Mouse (Mus musculus) T-helper 17 cell (primary cell): Measurements from ENCODE around the gene Usp35.

Experiments
- in situ Hi-C, 2 experiments: fragments of 300-600 bp; cut with MboI, MseI; formaldehyde crosslinking; loops; 1 replicate in 1 of 2; 2 replicates in 1 of 2; pipeline ENCODE4 v1.15.1; 2025; ENCODE audit warnings: high pct_unique_total_duplicates in 2 of 2

The Usp35 gene

DNA sequence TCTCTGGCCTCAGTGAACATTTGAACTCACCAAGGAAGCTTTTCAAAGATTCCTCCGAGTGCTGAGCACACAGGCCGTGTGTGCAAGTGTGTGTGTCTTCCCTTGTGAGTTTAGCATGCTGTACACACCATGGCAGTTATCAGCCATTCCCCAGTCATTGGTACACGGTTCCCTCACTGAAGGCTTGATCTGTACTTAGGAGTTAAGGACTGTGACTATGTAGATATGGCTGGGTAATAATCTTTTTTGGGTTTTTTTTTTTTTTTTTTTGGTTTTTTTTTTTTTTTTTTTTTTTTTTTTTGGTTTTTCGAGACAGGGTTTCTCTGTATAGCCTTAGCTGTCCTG is 15.0 kb upstream of the Usp35 start:
- in situ Hi-C loops: no loop called here

DNA sequence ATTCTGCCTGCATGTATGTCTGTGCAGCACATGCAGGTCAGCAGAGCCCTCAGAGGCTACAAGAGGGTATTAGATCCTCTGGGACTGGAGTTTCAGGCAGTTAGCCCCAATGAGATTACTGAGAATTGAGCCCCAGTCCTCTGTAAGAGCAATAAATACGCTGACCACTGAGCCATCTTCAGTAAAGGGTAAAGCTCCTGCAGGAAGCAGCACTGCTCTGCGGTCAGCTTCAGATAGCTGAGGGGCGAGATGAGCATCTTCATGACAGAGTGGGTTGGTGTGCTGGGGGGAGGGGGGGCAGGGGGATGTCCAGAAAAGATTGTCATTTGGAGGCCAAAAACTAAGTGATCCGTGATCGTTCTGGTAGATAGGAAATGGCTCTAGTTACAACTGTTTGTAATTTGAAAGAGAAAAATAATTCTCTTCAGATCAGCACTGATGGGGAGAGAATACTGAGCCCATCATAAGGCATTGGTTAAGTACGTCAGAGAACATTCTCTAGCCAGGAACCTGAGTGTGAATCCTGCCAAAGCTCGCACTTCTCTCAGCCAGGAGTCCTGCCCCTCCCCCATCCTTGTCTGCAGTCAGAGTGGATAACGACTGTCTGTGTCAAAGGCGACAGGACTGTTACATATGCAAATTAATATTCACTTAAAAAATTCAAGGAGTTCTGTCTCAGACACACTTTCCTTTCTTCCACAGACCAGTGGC is 14.4 kb upstream of the Usp35 start:
- in situ Hi-C loops: no loop called here

DNA sequence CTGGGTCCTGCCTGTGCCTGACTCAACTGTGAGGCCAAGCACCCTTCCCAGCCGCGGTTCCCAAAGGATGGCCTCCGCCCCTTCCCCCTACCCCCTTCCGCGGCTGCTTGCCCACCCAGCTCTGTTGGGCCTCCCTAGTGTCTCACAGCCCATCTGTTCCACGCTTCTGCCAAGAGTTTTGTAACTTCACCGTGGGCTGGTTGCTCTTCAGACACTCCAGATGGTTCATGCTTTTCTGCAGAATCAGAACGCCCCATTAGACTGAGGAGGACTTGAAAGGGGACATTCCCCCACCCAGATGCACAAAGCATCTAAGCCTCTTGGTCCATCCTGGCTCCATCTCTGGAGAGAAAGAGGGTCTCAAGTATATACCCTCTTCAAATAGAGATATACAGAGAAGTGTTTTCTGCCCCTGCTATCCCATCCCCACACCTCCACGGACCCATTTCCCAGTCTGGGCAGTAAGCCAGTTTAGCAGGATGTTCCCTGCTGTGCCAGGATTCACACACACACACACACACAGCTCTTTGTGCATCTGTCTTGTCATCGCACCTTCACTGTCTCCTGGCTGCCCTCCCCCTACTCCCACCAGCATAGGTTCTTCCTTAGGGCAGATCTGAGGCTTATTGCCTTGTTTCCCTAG is 13.5 kb upstream of the Usp35 start:
- in situ Hi-C loops: no loop called here

DNA sequence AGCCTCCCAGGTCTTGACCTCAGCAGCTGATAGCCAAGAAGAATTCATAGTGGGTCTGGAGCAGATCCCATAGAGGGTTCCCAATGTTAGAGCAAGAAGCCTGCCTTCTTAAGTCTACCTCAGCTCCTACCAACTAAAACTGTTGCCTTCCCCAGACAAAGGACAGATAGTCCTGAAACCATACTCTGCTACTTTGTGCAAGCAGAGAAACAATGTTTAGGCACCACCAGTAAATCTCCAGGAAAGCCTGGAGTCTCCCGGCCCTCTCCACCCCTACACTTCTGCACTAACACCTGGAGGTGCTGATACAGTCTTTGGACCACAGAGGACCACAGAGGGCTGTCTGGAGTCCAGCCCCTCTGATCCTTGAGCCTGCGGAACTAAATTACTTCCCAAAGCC is 12.8 kb upstream of the Usp35 start:
- in situ Hi-C loops: no loop called here

DNA sequence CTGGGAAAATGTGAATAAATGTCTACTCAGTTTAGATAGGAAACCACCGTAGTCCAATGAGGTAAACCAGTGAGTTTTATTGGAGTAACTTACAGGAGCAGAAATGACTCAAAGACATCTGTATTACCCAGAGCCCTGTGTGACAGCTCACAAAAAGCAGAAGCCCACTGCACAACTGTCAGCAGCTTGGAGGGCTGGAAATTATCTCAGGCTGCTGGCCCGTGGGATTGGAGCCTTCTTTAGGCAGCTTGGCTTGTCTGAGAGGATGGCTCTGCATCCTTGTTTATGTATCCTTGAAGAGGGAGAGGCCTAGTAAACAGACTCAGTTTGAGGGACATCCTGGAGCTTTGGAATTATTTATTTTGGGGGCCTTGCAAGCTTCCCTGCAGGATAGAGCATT is 11.1 kb upstream of the Usp35 start:
- in situ Hi-C loops: no loop called here

DNA sequence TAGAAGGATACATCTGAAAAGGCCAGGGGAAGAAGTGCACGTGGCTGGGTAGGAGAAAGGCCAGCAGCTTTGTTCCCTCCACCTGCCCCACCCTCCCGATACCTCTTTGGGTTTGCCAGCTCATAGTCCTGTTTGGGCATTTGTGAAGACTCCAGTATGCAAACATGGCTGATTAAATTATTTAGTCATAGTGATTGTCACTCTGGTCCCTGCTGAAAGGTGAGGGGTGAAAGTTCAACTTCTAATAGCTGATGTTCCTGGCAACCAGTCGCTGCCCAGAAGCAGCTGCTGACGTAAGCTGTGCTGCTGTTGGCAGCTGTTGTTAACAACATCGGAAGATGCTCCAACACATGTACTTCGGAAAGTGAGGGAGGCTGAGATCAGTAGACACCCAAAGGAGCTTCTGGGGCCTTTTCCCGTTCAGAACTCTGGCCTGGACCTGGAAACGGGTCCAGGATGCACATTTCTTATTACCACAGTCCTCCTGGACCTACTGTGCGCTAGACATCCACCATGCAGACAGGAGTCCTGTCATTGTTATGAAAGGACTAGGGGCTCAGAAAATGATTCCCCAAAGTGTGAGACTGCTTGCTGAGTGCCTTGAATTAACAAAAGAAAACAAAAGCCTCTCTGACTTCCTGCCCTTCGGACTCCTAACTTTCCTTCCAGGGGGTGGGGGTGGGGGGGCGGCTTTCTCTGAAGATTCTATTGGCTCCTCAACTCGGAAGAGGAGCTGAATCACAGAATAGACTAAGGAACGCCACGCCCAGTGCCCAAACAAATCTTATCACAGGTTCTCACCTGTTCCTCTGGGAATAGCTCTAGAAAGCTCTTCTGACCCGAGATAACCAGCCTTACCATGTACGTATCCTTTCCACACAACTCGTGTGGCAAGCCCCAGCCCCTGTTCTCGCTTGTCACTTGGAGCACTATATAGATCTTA is 9.4 kb upstream of the Usp35 start:
- in situ Hi-C loops: no loop called here

DNA sequence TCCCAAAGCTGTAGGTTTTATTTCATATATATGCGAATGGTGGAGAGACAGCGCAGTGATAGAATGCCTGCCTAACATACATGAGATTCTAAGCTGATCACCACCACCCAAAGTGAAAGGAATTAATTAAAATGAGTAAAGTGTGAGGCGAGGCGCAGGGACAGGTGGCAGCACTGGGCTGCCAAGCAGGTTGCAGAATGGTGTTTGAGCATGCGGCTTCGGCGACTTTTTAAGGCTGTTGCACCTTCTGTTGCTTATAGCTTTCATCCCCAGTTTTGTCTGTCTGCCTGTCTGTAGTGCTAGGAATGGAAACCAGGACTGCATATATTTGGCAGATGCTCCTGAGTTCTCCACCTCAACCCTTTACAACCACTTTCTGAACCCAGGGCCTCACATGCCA is 7.8 kb upstream of the Usp35 start:
- in situ Hi-C loops: no loop called here

DNA sequence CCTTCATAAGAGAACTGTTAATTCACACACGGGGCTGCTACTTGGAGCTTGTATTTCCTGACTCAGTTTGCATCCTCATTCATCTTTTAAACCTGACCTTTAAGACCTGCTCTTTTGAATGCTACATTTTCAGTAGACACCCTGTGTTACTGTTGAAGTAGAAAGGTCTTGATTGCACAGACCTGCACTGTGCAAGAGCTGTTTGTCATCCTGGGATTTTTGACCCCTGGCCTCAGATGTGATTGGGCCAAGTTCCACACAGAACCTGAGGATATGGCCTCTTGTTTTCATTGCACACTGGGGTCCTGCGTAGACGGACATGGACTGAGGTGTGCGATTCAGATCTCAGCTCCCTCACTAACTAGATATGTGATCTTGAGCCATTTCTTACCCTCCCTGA is 6.8 kb upstream of the Usp35 start:
- in situ Hi-C loops: no loop called here

DNA sequence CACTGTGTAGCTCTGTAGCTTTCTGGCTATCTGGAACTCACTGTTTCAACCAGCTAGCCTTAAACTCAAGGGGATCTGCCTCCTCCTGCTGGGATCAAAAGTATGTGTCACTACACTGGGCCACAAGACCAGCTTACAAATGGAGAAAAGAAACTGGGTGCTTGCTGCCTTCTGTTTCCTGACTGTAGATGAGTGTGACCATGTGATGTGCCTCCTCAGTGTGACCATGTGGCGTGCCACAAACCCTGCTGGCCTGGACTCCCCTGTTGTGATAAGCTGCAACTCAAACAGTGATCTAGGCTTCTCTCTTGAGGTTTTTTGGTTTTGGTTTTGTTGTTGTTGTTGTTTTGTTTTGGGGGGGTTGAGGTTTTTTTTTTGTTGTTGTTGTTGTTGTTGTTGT is 4.9 kb upstream of the Usp35 start:
- in situ Hi-C loops: no loop called here

DNA sequence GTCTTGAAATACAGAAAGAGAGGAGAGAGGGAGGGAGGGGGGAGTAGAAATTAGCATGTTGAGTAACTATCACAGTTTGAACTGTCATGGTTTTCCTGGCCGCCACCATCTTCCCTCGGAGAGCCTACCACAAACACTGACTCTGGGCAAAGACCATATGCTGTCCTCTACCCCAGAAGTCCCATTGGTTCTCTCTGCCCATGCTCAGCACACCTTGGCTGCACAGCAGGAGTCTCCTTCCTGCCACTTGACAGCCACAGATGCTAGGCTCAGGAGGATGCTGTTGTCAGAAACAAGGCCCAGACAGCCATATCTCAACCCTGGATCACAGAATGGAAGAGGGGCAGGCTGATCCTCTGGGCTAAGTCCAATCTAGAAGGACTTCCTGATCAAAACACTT is 2.6 kb upstream of the Usp35 start:
- in situ Hi-C loops: loop anchor here in 1 of 2 experiments (5.0 kb wide), 1 partner anchor 33 kb away; no protein-coding TSS in a partner anchor

DNA sequence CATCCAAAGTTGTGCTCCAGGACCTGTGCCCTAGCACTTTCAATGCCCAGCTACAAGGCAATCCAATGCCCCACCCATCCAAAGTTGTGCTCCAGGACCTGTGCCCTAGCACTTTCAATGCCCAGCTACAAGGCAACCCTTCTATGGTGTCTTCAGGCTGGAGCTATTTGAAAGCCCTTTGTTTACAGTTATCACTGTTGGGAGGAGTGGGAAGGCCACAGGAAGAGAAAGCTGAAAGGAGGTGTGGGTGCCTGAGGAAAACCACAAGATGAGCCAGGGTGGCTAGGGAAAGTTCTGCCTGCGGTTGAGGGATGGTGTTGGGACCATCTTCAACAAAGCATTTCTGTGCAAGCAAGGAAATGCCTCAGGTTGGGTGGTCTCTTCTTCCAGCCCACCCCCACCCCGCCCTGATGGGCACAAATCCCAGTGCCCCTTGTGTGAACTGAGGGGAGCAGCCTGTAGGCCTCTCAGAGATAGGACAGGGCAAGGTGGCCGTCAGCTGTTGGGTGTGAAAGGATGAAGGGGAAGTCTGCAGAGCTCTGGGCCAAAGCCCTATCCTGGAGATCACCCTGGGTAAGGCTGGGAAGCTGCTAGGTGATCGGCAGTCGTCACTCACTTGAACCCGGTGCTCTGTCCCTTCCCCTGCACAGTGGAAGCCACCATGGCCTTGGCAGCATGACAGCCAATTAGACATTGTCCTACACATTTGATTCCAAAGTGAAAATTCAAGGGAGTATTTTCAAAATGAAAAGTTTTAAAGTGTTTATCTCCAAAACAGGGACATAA is 1.5 kb upstream of the Usp35 start:
- in situ Hi-C loops: loop anchor here in 1 of 2 experiments (5.0 kb wide), 1 partner anchor 34 kb away; no protein-coding TSS in a partner anchor

DNA sequence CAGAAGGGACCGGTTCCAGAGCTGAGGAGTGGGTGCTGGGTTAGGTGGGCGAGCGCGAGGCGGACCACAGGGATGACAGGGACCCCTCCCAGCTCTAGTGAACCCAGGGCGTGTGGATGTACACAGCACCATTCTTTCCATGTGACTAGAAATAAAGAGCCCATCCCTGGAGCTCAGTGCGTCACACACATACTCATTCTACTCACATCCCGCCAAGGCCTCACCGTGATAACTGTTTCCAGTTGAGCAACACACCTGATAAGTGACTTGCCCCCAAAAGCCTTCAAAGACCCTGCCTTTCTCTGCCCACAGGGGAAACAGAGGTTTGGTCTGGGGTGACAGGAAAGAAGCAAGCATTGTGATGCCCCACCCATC is 834 bp upstream of the Usp35 start:
- in situ Hi-C loops: loop anchor here in 1 of 2 experiments (5.0 kb wide), 1 partner anchor 35 kb away; no protein-coding TSS in a partner anchor

DNA sequence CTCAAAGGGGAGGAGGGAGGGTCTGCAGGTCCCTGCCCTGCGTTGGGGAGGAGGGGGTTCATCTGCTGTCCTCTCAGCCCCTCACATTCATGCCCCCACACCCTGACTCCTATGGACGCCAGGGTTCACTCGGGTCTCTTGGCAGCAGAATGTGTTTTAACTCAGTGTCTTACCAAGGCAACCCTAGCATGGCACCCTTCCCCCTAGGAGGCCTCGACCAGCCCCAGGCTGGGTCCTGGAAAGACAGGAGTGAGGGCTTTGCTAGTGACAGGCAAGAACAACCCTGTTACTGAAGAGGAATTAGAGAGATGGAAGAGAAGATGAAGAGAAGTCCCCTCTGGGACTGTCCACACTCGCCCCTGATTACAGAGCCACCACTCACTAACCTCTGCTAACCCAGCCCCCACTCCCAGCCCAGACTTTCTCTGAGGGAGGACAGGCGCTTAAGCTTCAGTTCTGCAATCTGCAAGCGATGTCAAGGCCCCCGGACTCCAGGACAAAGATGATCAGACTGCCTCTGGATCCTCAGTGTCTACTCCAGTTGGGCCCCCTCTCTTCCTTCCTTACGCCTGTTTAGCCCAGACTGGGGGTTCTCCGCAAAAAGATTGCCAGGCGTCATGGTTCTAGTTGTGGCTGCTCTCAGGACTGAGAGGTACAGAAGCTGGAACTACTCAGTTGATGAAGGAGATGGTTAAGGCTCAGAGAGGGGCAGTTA is 732 bp downstream of the Usp35 start:
- in situ Hi-C loops: loop anchor here in 1 of 2 experiments (5.0 kb wide), 1 partner anchor 36 kb away; no protein-coding TSS in a partner anchor

DNA sequence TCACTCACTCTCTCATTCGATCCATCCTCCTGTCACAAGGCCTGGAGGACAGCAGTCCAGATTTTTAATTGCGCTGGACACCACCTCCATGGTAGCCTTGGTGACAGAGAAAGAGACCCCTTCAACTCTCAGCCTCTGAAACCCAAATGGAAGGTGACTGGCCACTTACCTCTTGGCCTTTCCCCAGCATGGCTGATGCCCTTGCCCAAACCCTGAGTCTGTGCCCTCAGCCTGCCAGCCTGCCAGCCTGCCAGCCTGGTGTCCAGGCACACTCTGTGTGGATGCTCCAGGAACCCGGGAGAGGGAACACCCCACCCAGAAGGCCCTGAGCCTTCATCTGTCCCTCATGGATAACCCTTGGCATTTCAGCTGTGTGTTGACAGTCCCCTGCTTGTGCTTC is 2.1 kb downstream of the Usp35 start:
- in situ Hi-C loops: loop anchor here in 1 of 2 experiments (5.0 kb wide), 1 partner anchor 38 kb away; no protein-coding TSS in a partner anchor

DNA sequence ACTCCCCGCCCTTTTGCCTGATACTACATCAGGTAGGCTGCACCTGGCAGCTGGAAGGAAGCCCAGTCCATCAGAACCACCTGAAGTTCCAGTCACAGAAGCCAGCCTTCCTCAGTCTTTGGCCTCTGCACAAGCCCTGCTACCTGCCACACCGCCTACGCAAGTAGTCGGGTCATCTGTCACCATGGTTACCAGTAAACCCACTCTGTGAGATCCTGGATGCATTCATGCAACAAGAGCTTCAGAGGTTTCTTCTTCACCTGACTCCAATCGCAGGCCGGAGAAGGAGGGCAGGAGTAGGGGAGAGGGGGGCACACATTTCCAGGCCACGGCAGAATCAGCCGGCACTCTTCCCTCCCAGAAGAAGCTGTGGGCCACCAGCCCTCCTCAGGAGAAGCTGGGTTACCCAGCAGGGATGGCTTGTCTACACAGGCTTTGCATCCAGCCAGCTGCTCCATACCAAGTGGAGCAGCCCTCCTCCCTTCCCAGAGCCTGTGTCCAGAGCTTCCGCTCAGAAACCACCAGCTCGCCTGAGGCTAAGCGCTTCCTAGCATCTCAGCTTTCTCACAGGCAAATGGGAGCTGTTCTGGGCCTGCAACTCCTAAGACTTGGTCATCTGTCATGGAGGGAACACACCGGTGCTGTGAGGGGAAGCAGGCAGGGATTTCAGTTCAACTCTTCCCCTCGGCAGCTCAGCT is 2.8 kb downstream of the Usp35 start:
- in situ Hi-C loops: no loop called here

DNA sequence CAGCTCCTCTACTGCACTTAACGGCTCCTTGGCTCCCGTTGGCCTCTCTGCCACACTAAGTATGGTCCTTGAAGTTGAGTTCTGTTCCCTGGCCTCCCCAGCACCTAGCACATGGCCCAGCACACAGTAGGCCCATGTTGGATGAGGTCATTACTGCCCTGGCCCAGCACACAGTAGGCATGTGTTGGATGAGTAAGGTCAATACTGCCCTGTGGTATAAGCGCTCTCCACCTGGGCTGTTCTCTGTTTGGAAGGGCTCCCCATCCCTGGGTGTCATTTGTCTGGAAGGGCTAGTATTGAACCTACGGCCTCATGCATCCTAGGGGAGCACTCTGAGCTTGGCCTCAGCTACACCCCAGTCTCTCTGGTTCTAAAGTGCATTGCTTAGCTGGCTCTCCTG is 4.4 kb downstream of the Usp35 start:
- in situ Hi-C loops: no loop called here

DNA sequence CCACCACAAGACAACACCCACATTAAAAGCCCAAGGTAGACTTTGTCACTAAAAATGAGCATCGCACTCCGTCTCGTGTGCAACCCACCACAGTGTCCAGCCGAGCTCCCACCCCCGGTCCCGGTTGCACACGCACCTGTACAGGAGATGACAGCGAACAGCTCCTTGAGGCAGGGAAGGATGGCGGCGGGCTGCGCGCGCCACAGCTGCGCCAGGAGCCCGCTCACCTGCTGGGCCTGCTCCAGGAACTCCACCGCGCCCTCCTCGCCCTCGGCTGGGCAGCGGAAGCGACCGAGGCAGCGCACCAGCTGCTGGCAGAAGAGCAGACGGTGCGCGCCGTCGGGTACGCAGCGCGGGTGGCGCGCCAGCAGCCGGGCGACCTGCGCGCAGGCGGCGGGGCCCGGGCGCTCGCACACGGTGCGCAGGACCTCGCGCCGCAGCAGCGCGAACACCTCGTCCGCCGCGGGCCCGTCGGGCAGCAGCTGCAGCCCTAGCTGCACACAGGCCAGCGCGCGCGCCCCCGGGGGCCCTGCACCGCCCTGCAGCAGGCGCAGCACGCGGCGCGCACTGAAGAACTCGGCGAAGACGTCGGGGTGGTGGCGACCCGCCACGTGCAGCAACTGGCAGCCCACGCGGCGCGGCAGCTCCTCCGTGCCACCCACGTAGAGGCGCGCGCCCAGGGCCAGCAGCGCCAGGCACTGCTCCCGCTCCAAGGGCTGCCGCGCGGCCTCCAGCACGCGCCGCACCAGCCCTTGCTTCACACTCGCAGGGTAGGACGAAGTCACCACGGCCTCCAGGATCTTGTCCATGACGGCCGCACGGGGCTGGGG is 6.4 kb downstream of the Usp35 start:
- in situ Hi-C loops: no loop called here

DNA sequence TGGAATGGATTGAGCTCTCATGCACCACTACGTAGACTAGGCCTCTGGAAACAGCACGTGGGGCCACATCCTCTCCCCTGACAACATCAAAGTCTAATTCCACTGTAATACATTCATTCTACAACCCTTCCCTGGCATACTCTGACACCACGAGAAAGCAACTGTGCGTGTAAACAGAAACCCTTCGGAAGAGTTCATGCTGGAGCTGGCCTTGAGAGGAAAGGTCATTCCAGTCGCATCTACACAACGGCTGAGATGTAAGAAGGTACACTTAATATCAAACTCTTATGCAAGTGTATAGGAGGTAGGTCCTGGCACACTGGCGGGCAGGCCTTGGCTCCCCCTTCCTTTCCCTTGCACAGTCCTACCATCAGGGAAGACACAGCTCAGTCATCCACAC is 7.5 kb downstream of the Usp35 start:
- in situ Hi-C loops: no loop called here

DNA sequence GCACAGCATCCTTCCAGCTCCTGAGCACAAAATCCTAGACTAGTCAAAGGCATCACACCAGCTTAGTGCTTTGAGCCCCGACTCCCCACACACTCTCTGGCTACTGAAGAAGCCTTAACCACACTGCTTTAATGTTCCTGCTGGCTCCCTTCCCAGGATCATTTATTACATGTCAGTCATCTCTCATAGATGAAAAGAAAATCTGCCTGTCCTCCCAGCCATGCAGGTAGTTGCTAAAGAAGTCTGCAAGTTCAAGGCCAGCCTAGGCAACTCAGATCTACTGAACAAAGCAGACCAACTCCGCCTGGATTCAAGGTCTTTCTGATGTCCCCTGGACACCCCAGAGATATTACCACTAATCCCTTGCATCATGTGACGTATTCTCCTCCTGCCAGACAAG is 14.1 kb downstream of the Usp35 start:
- in situ Hi-C loops: no loop called here
